Mouse (Mus musculus) gastrocnemius, adult 2 months (tissue): ENCODE measurements around the gene Traip. TPM values are rescaled to one million over a fixed set of nuclear protein-coding genes. Genes with fewer than 3 reads are reported as not detected.
A peak's percentile ranks its signal among the peaks of the same experiment; 100 is the strongest.

ENCODE experiments used
- DNase-seq: peaks from one replicate; pipeline ENCODE4 v3.0.0; 2022
- H3K27ac ChIP-seq: fragments of 200-600 bp; 2 replicates; pipeline ENCODE4 v1.8.1; 2022; ENCODE audit warnings: mild to moderate bottlenecking
- H3K4me3 ChIP-seq: fragments of 200-600 bp; 2 replicates; pipeline ENCODE4 v1.8.1; 2022; ENCODE audit warnings: mild to moderate bottlenecking, moderate library complexity
- CTCF ChIP-seq: fragments of 200-600 bp; IDR thresholded peaks from 2 replicates; pipeline ENCODE4 v1.8.1; 2022; ENCODE audit warnings: antibody characterized with exemption, mild to moderate bottlenecking, moderate library complexity
- intact Hi-C: fragments of 180-260 bp; cut with DNase I; formaldehyde crosslinking; loops from one replicate; pipeline ENCODE4 v1.15.1; 2025
- total RNA-seq, 2 experiments: library from RNA; stranded (reverse); gene quantifications; 2 replicates each; pipeline ENCODE4 v1.2.3; 2021

Gene Traip
- total RNA-seq, 2 experiments from 2014 or later: 0.25 to 0.43 TPM

DNA sequence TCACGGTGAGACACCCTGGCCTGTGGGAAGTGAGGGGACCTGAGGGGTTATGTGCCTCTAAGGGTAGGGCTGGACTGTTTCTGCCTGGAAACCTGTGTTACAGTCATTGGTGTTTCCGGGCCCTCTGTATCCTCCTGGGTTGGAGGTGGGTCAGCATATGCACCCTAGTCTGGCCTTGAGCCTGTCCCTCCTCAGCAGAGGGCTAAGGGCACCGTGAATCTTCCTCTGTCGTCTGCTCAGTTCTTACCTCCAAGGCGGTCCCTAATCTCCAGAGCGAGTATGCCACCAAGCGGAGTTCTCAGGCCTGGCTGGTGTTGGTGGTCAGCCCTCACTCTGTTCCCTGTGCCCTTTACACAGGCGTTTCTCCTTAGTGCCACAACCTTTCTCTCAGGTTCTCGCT is 13.0 kb downstream of the Traip start:
- no peak for DNase-seq
- no peak for TF ChIP-seq CTCF
- no peak overlapping the region for H3K27ac ChIP-seq
- intact Hi-C loops: loop anchor here (1.0 to 5.0 kb wide), 5 partner anchors 23 to 102 kb away; partner anchors contain the start of genes Amigo3 and Ip6k1
- no peak overlapping the region for H3K4me3 ChIP-seq

DNA sequence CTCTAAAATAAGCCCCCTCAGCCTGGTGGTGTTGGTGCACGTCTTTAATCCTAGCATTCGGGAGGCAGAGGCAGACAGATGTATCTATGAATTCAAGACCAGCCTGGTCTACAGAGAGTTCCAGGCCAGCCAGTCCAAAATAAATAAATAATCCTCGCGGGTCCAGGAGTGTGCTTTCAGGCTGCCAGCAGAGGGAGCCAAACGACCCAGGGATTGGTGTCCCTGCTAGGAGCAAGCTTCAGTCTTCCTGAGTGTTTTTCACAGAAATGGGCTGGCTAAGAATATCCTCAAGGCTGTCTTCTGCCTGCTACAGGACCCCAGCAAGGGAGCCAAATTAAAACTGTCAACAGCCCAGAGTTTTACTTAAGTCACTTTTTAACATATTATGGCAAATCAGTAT is 13.8 kb downstream of the Traip start:
- peak; percentile 89 for DNase-seq
- peak; percentile 98 for TF ChIP-seq CTCF
- Histone ChIP-seq H3K4me3 (no peak overlapping the region), H3K27ac (0 out of 2 replicates have a peak overlapping the region, but pooled peaks have one; percentile 38)
- intact Hi-C loops: loop anchor here (1.0 to 5.0 kb wide), 6 partner anchors 23 to 105 kb away; partner anchors contain the start of genes Amigo3 and Ip6k1

DNA sequence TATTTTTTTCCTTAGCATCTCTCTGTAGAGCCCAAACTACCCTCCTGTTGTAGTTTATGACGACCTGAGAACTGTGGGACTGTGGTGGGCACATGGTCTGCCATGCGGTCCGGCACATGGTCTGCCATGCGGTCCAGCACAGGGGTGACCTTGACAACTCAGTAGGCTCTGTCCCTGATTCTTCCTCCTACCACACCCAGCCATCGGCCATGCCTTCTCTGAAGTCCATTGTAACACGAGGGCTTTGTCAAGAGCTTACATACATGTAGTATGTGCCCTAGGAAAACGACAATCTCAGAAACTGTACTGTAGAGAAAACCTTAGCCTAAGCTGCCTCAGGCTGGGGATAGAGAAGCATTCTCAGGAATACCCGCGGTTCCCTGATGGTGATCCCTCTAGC is 14.7 kb downstream of the Traip start:
- Histone ChIP-seq H3K27ac (no peak overlapping the region), H3K4me3 (no peak overlapping the region)
- intact Hi-C loops: loop anchor here (1.0 to 5.0 kb wide), 4 partner anchors 38 to 104 kb away; partner anchors contain the start of genes Amigo3 and Ip6k1
- TF ChIP-seq CTCF: no peak
- DNase-seq: no peak

DNA sequence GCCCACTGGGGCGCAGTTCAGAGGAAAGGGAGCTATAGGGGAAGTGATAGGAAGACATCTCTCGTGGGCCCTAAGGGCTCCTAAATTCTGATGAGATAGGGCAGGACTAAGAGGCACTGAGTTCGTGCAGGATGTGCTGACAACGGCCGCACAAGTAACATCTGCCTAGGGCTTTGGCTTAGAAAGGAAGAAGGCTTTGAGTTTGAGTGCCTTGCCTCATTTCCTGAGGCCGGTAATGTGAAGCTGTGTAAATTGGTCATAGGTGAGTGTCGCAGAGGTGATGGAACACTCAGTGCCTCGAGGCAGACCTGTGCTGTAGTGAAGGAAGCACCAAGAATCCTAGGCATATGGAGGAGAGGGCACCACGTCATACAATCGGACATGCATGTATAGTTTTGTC is 16.7 kb downstream of the Traip start:
- intact Hi-C loops: no loop called here
- peak overlapping the region; percentile 43 for H3K27ac ChIP-seq

DNA sequence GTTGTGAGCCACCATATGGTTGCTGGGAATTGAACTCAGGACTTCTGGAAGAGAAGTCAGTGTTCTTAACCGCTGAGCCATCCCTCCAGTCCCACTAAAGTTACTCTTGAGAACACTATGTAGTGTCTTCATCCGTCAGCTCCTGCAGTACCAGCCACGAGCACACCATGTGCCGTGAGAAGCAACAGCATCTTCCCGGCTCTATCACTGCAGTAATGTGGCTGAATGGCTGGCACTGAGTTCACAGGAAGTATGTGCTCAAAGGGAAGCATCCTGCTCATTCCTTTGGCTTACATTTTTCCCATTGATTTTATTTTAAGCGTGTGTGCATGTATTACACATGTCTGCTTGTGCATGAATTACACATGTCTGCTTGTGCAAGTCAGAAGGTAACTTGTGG is 17.5 kb downstream of the Traip start:
- H3K4me3 ChIP-seq: no peak overlapping the region
- DNase-seq: no peak
- no peak overlapping the region for H3K27ac ChIP-seq
- no peak for TF ChIP-seq CTCF
- intact Hi-C loops: no loop called here

More for the DNA sequence above, 16.7 kb downstream of the Traip start:
- no peak overlapping the region for H3K4me3 ChIP-seq
- DNase-seq: no peak
- no peak for TF ChIP-seq CTCF

DNA sequence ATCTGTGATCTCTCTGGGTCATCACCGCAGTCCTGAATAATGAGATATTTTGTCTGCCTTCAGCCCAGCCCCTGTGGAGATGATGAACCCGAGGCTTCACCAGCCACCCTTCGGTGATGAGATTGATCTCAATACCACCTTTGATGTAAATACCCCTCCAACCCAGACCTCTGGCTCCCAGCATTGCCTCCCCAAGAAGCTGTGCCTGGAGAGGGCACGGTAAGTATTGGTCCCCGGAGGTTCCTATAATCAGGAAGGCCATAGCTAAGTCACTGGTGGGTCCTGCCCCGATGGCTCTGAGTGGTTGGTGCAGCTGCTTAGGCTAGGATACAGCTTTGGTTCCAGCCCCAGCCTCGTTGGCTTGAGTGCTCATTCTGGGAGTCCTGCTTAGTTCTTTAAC is 18.6 kb downstream of the Traip start:
- TF ChIP-seq CTCF: no peak
- no peak for DNase-seq
- intact Hi-C loops: no loop called here
- Histone ChIP-seq H3K27ac (no peak overlapping the region), H3K4me3 (no peak overlapping the region)

DNA sequence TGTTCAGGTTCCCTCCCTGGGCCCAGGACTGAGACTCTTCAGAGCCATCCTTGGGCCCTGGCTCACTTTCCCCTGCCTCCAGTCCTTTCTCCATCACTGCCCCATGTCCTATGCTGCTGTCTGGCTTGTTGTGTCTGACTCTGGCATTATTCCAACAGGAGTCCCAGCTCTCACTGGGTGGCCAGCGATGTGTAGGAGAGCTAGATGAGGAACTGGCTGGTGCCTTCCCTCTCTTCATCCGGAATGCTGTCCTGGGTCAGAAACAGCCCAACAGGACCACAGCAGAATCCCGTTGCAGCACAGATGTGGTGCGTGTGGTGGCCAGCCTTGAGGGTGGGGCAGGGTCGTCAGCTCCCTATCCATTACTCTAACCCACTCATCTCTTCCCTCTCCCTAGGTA is 20.4 kb downstream of the Traip start:
- intact Hi-C loops: no loop called here

DNA sequence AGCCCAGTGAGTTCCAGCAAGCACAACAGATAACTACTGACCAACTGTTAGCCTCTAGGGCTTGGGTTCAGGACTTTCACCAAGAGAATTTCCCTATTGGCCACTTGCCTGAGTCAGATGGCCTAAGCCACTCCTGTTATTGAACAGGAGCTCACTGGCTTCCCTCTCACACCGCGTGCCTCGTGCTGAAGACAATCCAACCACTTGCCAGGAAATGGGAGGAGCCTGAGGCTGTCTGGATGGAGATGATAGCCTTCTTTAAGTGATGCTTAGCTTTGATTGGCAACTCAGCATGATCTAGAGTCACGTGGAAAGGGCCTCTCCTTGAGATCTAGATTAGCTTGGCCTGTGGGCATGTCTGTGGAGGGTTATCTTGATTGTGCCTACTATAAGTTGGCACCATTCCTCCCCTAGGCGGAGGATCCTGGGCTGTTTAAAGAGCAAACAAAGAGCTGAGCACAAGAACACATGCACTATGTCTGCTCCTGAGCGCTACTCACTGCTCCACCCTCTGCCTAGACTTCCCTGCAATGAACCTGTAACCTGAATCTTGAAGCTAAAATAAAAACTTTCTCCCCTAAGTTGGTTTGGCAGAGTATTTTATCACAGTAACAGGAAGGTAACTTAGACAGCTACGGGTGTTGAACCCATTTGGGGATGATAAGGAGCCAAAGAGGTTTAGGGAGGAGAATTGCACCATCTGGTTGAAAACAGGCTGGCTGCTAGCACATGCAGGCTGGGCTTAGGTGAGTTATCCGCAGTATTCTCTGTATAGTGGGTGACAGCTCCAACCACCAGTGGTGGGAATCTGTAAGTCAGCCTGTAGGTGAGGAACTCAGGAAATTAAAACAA is 22.0 kb downstream of the Traip start:
- intact Hi-C loops: no loop called here

More for the DNA sequence above, 20.4 kb downstream of the Traip start:
- no peak for DNase-seq
- Histone ChIP-seq H3K27ac (no peak overlapping the region), H3K4me3 (no peak overlapping the region)
- TF ChIP-seq CTCF: no peak

DNA sequence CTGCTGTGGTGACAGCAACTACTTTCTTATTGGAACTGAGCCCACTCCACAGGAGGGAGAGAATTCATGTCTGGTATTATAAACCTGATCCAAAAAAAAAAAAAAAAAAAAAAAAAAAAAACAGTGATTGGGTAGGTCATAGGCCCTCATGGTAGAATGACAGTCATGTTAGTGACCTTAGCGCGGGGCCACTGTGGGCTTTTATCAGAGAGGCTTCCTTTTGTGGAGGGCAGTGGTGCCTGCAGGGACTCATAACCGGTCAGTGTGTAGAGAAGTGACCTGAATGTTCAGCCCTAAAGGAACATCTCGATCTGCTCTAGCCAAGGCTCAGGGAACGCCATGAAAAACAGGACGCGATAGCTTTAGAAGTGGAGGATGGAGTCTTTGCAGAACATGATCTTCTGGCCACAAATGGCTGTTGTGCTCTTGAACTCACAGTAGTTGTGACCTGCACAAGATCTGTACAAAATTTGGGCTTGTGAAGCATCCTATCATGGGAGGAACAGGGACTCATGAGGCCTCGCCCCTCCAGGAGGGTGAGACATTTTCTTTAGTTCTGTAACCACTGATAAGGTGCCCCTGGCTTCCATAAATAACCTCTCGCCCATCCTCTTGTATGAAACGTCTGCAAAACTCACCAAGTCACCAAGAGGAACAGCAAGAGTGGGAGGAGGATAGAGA is 24.7 kb downstream of the Traip start:
- peak overlapping the region; percentile 84 for H3K27ac ChIP-seq
- no peak for DNase-seq
- no peak for TF ChIP-seq CTCF
- intact Hi-C loops: no loop called here
- peak overlapping the region; percentile 71; the same call in 1 of the 2 replicates for H3K4me3 ChIP-seq

More for the DNA sequence above, 22.0 kb downstream of the Traip start:
- no peak overlapping the region for H3K4me3 ChIP-seq
- no peak for TF ChIP-seq CTCF
- 0 out of 2 replicates have a peak overlapping the region, but pooled peaks have one; percentile 9 for H3K27ac ChIP-seq
- no peak for DNase-seq

DNA sequence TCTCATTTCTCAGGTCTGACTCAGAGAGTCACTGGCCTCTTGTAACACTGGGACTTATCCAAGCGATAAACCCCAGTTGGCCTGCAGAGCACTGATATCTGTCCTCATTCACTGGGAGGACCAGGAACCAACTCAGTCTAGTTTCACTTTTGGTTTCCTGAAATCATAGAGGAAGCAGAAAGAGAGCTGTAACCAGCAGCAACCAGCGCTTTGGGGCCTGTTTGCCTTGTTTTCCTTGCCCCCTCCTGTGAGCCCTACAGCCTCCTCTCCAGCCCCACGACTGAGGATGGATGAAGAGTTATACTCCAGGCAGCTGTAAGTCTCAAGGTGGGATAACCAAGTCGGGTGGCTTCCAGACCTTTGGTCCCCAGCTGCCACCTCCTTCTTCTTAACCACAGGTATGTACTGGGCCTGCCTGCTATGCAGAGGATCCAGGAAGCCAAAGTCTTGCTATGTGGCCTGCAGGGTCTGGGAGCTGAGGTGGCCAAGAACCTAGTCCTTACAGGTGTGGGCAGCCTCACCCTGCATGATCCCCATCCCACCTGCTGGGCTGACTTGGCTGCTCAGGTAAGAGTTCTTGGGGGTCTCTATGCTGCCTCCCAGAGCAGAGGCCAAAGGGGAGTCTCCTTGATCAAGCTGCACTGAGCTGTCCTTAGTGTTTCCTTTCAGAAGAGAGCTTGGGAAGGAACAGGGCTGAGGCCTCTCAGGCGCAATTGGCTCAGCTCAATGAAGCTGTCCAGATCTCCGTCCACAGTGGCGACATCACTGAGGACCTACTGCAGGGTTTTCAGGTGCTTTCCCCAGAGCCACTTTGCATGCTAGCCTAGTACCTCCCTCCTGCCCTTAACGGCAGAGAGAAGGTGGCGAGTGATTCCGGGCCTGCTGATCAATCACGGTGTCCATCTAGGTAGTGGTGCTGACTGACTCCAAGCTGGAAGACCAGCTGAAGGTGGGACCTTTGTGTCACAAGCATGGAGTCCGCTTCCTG is 25.8 kb downstream of the Traip start, which contains the start of gene Uba7:
Gene Uba7, plus strand, starts transcription at position 107 of the 988 bp plus-strand sequence.
- Histone ChIP-seq H3K27ac (peak within 1 kb of the TSS; percentile 84), H3K4me3 (peak within 1 kb of the TSS; percentile 71)
- intact Hi-C loops: no loop called here
- TF ChIP-seq CTCF: no peak
- no peak for DNase-seq

DNA sequence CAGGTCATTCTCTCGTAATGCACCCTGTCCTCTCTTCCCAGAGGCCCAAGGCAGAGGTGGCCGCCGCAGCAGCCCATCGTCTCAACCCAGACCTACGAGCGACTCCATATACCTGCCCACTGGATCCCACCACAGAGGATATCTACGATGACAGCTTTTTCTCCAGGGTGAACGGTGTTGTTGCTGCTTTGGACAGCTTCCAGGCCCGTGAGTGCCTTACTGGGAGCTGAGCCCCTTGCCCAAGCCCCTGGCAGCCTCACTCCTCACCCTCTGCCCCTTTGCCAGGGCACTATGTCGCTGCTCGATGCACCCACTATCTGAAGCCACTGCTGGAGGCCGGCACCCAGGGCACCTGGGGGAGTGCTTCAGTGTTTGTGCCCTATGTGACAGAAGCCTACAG is 28.9 kb downstream of the Traip start:
- no peak for DNase-seq

More for the DNA sequence above, 28.9 kb downstream of the Traip start:
- intact Hi-C loops: no loop called here
- no peak for TF ChIP-seq CTCF
- Histone ChIP-seq H3K4me3 (no peak overlapping the region), H3K27ac (no peak overlapping the region)
